Mouse (Mus musculus): ENCODE results near the gene Ap1b1.

DNA sequence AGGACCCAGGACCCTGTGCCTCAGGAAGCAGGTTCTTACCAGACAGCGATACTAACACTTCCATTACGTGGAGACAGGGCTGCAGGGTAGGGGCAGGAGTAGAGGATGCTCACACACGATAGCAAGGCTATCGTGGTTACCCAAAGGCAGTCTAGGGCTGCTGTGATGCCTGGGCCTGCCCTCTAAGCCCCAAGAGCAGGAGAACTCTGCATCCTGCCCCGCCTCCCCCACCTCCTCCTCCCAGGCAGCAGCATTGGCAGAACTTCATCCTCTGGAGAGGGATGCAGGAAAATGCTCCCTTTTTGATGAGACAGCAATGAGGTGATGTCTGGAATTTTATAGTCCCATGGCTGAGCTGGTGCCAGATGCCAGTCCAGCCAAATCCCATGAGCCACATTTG lies 19.7 kb upstream of the Ap1b1 start:
- no peak for TF ChIP-seq CTCF (IDR thresholded peaks at IDR 0.05; ENCODE audit: insufficient read depth, low read length)
- no peak for TF ChIP-seq POLR2A (IDR thresholded peaks at IDR 0.05; ENCODE audit: borderline replicate concordance, extremely low read depth, low read depth, low read length)

Measured in lung, adult 2 months (tissue).